Mouse (Mus musculus) 3134 (cell line): Measurements from ENCODE around the gene Asgr2.
A peak's percentile ranks its signal among the peaks of the same experiment; 100 is the strongest.
"Not testable (repeated sequence)": the region's sequence is repeated elsewhere in the genome, so short reads cannot be mapped to it uniquely, and the experiment has no call there.

ENCODE experiments used
- DNase-seq: peaks from one replicate; pipeline ENCODE4 v3.0.0-alpha.2; 2011; ENCODE audit warnings: low spot score; ENCODE audit not compliant: insufficient read length; ENCODE audit errors: extremely low read depth

The Asgr2 gene

GRCm38 (mm10) chr11:70084563-70084962, 7.9 kb upstream of the Asgr2 start:
- DNase-seq: no peak

- no peak for DNase-seq
These were observed 5.0 kb downstream of the Asgr2 start for GRCm38 (mm10) chr11:70097396-70097795.

- DNase-seq: no peak
These were observed 6.7 kb downstream of the Asgr2 start for GRCm38 (mm10) chr11:70099102-70099501.

- no peak for DNase-seq
These were observed 7.4 kb downstream of the Asgr2 start for GRCm38 (mm10) chr11:70099809-70100208.

- no peak for DNase-seq
These were observed 11.4 kb downstream of the Asgr2 start for GRCm38 (mm10) chr11:70103701-70104315.

- peak; percentile 32 for DNase-seq
These were observed 14.6 kb downstream of the Asgr2 start for GRCm38 (mm10) chr11:70107085-70107484.

- DNase-seq: no peak
These were observed 17.7 kb downstream of the Asgr2 start for GRCm38 (mm10) chr11:70110146-70110545.

GRCm38 (mm10) chr11:70114562-70114961, 22.1 kb downstream of the Asgr2 start:
- DNase-seq: peak; percentile 35

GRCm38 (mm10) chr11:70115901-70116300, 23.5 kb downstream of the Asgr2 start:
- no peak for DNase-seq

GRCm38 (mm10) chr11:70129926-70130379, 37.5 kb downstream of the Asgr2 start, which contains the start of gene Mgl2:
TSS of gene Mgl2 (plus strand) at chr11:70130329.
- no peak for DNase-seq

GRCm38 (mm10) chr11:70135001-70135400, 42.6 kb downstream of the Asgr2 start:
- not testable (repeated sequence) for DNase-seq

GRCm38 (mm10) chr11:70135925-70136324, 43.5 kb downstream of the Asgr2 start:
- DNase-seq: not testable (repeated sequence)

- DNase-seq: no peak
These were observed 46.7 kb downstream of the Asgr2 start for GRCm38 (mm10) chr11:70139171-70139570.

- peak; percentile 56 for DNase-seq
These were observed 58.6 kb downstream of the Asgr2 start for GRCm38 (mm10) chr11:70151072-70151471.
